Mouse (Mus musculus): Measurements from ENCODE around the gene Lrrc61.
A peak's percentile ranks its signal among the peaks of the same experiment; 100 is the strongest.

Gene Lrrc61

GRCm38 (mm10) chr6:48593158-48594042 lies 38.8 kb downstream of the Lrrc61 start, which contains the start of the genes Repin1 and Gm44965:
Repin1 (plus strand) TSS chr6:48593883.
Gm44965 (plus strand) TSS chr6:48593941.
- peak; percentile 94 for DNase-seq

GRCm38 (mm10) chr6:48594043-48594738 lies 39.6 kb downstream of the Lrrc61 start:
- no peak for DNase-seq

- no peak for DNase-seq
Measured at GRCm38 (mm10) chr6:48595278-48595677, 40.7 kb downstream of the Lrrc61 start.

- no peak for DNase-seq
Measured at GRCm38 (mm10) chr6:48596545-48597232, 42.1 kb downstream of the Lrrc61 start.

GRCm38 (mm10) chr6:48597233-48597625 lies 42.6 kb downstream of the Lrrc61 start:
- no peak for DNase-seq

GRCm38 (mm10) chr6:48600594-48600993 lies 46.0 kb downstream of the Lrrc61 start:
- no peak for DNase-seq

GRCm38 (mm10) chr6:48601271-48602079 lies 46.9 kb downstream of the Lrrc61 start, which contains the start of gene Zfp775:
Zfp775 (plus strand) TSS chr6:48602063.
- DNase-seq, result peak; percentile 96

GRCm38 (mm10) chr6:48602080-48602741 lies 47.6 kb downstream of the Lrrc61 start:
- DNase-seq, result no peak

GRCm38 (mm10) chr6:48608124-48608523 lies 53.5 kb downstream of the Lrrc61 start:
- no peak for DNase-seq

GRCm38 (mm10) chr6:48609512-48609911 lies 54.9 kb downstream of the Lrrc61 start:
- DNase-seq, result no peak

- no peak for DNase-seq
Measured at GRCm38 (mm10) chr6:48610657-48611056, 56.1 kb downstream of the Lrrc61 start.

GRCm38 (mm10) chr6:48613464-48613863 lies 58.9 kb downstream of the Lrrc61 start:
- no peak for DNase-seq

- no peak for DNase-seq
Measured at GRCm38 (mm10) chr6:48614756-48615155, 60.2 kb downstream of the Lrrc61 start.

GRCm38 (mm10) chr6:48620031-48620430 lies 65.4 kb downstream of the Lrrc61 start:
- DNase-seq, result no peak
